Mouse (Mus musculus): ENCODE data around the gene Gm12216. TPM values are rescaled to one million over a fixed set of nuclear protein-coding genes. Genes with fewer than 3 reads are reported as not detected.

Gm12216 gene
- polyA plus RNA-seq, 1 experiment from 2014 or later: 1.0 TPM

DNA sequence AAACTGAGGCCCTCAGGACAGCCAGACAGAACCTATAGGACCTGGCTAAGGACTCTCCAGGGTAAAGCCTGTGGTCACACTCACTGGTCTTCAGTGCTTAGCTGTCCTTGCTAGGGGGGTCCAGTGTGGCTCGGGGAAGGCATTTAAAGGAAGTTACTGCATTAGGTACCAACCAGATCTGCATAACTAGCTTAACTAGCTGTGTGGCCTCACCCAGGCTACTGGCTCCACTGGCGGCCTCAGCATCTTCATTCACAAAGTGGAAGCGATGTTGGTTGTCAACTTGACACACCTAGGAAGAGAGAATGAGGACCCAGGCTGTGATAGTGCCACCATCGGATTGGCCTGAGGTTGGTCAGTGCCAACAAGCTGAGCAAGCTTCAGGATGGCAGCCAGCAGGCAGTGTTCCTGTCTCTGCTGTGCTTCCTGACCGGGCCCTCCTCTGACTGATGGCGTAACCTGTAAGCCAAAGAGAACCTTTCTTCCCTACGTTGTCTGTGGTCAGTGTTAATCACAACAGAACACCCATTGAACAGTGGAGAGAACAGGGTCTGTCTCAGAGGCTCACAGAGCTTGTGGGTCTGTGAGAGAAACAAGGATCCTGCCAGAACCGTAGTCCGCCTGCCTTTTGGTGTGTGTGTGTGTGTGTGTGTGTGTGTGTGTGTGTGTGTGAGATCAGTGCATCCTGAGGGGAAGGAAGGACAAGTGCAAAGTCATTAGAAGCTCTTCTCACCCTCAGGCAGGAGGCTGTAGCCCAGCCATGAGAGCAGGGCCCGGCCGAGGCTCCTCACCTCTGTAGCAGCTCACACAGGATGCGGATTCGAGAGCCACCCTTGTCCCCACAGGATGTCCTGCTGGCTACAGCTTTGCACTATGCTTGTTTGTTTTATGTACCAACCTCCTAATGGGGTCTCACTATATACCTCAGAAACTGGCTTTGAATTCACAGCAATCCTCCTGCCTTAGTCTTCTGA is 72.7 kb downstream of the Gm12216 start:
- H3K4me3 ChIP-seq (ENCODE audit: low read depth, low read length): no peak overlapping the region

DNA sequence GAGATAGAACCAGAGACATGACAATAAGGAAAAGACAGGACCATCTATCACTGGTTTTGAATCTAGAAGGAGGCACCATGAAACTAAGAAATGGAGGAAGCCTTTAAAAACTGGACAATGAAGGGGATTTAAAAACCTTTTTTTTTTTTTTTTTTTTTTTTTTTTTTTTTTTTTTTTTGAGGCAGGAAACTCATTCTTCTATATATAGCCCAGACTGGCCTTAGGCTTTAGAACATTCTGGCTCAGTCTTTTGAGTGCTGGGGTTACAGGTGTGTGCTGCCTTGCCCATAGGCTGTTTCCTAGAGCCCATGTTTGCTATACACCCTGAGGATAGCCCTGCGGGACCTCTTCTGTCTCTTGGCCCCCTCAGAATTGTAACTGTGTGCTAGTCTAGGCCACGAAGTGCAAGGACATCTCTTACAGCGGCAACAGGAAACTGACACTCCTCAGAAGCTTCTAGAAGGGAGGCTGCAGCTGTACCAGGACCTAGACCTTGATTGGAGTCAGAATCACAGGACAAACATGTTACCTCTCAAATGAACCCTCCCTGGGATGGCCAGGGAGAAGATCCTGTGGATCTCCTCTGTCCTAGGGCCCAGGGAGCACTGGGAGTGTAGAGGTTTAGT is 73.6 kb downstream of the Gm12216 start:
- no peaks in the 10 kb centered on the region for H3K4me1 ChIP-seq (ENCODE audit: insufficient read depth)
- DNase-seq: no peak
- TF ChIP-seq CTCF (IDR thresholded peaks at IDR 0.05; ENCODE audit: low read depth): no peak
- ATAC-seq (ENCODE audit: insufficient read depth): no peak
- H3K4me2 ChIP-seq: no peak overlapping the region
- no peaks in the 10 kb centered on the region for H3K9me3 ChIP-seq (ENCODE audit: low read depth, low read length)
- no peak overlapping the region for H3K27ac ChIP-seq (ENCODE audit: low read depth)
- H3K36me3 ChIP-seq (ENCODE audit: insufficient read depth): no peaks in the 10 kb centered on the region
- no peaks in the 10 kb centered on the region for H3K27me3 ChIP-seq (ENCODE audit: insufficient read depth, low read length)
- no peak overlapping the region for H3K4me3 ChIP-seq (ENCODE audit: low read depth, low read length)
- no peak overlapping the region for H3K9ac ChIP-seq
- WGBS: 77% methylated on average over 3 of the region's 3 CpGs

More for the DNA sequence above, 72.7 kb downstream of the Gm12216 start:
- H3K36me3 ChIP-seq (ENCODE audit: insufficient read depth): no peaks in the 10 kb centered on the region
- H3K9me3 ChIP-seq (ENCODE audit: low read depth, low read length): no peaks in the 10 kb centered on the region
- TF ChIP-seq CTCF (IDR thresholded peaks at IDR 0.05; ENCODE audit: low read depth): no peak
- no peak overlapping the region for H3K9ac ChIP-seq
- ATAC-seq (ENCODE audit: insufficient read depth) (no peak), DNase-seq (no peak)
- H3K27me3 ChIP-seq (ENCODE audit: insufficient read depth, low read length): no peaks in the 10 kb centered on the region
- no peaks in the 10 kb centered on the region for H3K4me1 ChIP-seq (ENCODE audit: insufficient read depth)
- H3K4me2 ChIP-seq: no peak overlapping the region
- WGBS: 74% methylated on average over 13 of the region's 13 CpGs
- H3K27ac ChIP-seq (ENCODE audit: low read depth): no peak overlapping the region

DNA sequence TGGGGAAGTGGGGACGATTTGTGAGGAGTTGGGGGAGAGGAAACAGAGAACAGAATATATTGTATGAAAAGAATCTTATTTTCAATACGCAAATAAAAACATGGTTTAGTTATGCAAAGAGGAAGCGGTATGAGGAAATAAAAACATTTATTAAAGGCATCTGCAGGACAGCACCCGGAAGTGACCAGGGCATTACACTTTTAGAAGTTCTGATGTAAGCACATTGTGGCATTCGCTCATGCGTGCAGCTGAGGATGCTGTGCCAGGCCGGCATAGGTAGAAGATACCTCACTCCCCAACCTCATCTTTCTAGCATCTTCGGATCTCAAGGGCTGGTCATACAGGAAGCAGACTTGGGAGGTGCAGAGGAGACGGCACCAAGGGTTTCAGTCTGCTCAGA is 75.8 kb downstream of the Gm12216 start:
- H3K4me1 ChIP-seq (ENCODE audit: insufficient read depth): no peaks in the 10 kb centered on the region
- no peak overlapping the region for H3K4me3 ChIP-seq (ENCODE audit: low read depth, low read length)
- no peaks in the 10 kb centered on the region for H3K27me3 ChIP-seq (ENCODE audit: insufficient read depth, low read length)
- H3K9me3 ChIP-seq (ENCODE audit: low read depth, low read length): no peaks in the 10 kb centered on the region
- ATAC-seq (ENCODE audit: insufficient read depth) (no peak), DNase-seq (no peak)
- 0 out of 2 replicates have a peak, but pooled peaks cover 3% of the 10 kb centered on the region for H3K36me3 ChIP-seq (ENCODE audit: insufficient read depth)
- TF ChIP-seq CTCF (IDR thresholded peaks at IDR 0.05; ENCODE audit: low read depth): no peak
- H3K4me2 ChIP-seq: no peak overlapping the region
- no peak overlapping the region for H3K9ac ChIP-seq
- H3K27ac ChIP-seq (ENCODE audit: low read depth): no peak overlapping the region; the same call in 1 of the 2 replicates
- WGBS: 80% methylated on average over 9 of the region's 9 CpGs

DNA sequence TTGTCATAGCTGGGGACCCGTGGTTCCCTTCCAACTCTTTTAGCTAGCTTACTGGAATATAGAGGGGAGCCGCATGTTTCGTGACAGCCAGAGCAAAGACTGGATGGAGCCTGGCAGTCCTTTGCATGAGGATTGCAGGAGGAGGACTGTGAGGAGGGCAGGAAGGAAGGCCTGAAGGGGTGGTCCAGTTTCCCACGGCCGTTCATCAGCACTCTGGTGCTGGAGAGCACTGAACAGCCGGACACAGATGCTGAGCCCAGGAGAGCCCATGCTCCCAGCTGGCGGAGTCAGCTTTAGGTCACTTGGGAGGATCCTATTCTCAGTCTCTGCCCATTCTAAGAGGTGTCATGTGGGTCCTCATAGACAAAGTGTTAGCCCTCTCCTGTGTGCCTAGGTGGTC is 77.1 kb downstream of the Gm12216 start:
- no peak for ATAC-seq (ENCODE audit: insufficient read depth)
- H3K36me3 ChIP-seq (ENCODE audit: insufficient read depth): peaks cover 7% of the 10 kb centered on the region

DNA sequence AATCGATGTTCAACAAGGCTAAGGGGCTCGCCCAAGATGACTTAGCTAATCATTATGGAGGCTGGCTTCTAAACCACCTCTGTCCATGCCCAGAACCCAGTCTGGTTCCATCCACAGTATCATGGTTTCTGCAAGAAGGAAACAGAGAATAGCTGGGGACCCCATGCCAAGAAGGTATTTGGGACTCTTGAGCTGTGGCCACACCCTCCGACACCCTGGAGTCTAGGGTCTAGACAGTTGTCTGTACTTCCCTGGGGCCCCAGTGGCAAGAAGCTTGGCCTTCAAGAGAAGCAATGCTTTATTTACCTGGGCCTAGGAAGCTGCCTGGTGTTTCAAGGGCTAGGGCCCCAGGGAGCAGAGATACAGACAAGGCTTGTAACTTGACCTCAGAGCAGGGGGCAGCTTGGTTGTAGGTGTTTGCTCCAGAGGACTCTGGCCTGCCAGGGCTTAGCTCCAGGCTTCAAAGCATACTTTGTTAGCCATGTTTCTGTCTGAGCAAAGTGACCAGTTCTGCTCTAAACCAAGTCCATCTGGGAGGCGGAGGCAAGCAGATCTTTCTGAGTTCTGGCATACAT is 77.8 kb downstream of the Gm12216 start:
- 89% methylated on average over 4 of the region's 4 CpGs for WGBS
- ATAC-seq (ENCODE audit: insufficient read depth): no peak
- no peak for TF ChIP-seq CTCF (IDR thresholded peaks at IDR 0.05; ENCODE audit: low read depth)
- Histone ChIP-seq H3K27me3 (ENCODE audit: insufficient read depth, low read length) (no peaks in the 10 kb centered on the region), H3K27ac (ENCODE audit: low read depth) (no peak overlapping the region), H3K9me3 (ENCODE audit: low read depth, low read length) (no peaks in the 10 kb centered on the region), H3K36me3 (ENCODE audit: insufficient read depth) (peaks cover 14% of the 10 kb centered on the region), H3K4me2 (no peak overlapping the region), H3K4me1 (ENCODE audit: insufficient read depth) (no peaks in the 10 kb centered on the region), H3K4me3 (ENCODE audit: low read depth, low read length) (no peak overlapping the region), H3K9ac (no peak overlapping the region)
- DNase-seq: no peak

More for the DNA sequence above, 77.1 kb downstream of the Gm12216 start:
- Histone ChIP-seq H3K4me1 (ENCODE audit: insufficient read depth) (no peaks in the 10 kb centered on the region), H3K27me3 (ENCODE audit: insufficient read depth, low read length) (no peaks in the 10 kb centered on the region), H3K9ac (no peak overlapping the region), H3K9me3 (ENCODE audit: low read depth, low read length) (no peaks in the 10 kb centered on the region), H3K4me3 (ENCODE audit: low read depth, low read length) (no peak overlapping the region), H3K27ac (ENCODE audit: low read depth) (no peak overlapping the region), H3K4me2 (no peak overlapping the region)
- no peak for DNase-seq
- no peak for TF ChIP-seq CTCF (IDR thresholded peaks at IDR 0.05; ENCODE audit: low read depth)
- WGBS: 73% methylated on average over 7 of the region's 7 CpGs

DNA sequence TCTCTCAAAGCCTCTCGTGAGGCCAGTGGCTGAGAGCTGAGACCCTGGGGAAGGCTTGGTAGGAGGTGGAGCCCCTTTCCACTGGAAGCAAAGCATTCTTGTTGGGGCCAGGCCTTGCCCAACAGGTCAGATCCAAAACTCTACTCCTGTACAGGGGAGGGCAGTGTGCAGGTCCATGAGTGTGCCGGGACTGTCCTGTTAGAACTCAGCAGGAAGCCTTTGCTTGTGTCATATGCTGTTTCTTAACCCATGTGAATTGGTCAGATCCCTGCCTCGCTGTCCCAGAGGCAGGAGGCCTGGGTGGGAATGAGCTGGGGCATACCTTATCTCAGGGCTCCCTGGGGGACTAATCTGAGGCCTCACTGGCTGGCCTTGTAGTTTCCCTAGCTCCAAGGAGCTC is 78.8 kb downstream of the Gm12216 start:
- no peak for TF ChIP-seq CTCF (IDR thresholded peaks at IDR 0.05; ENCODE audit: low read depth)
- no peaks in the 10 kb centered on the region for H3K9me3 ChIP-seq (ENCODE audit: low read depth, low read length)
- H3K4me2 ChIP-seq: no peak overlapping the region
- H3K9ac ChIP-seq: no peak overlapping the region
- H3K4me1 ChIP-seq (ENCODE audit: insufficient read depth): no peaks in the 10 kb centered on the region
- no peaks in the 10 kb centered on the region for H3K27me3 ChIP-seq (ENCODE audit: insufficient read depth, low read length)
- no peak overlapping the region for H3K27ac ChIP-seq (ENCODE audit: low read depth)
- WGBS: 69% methylated on average over 3 of the region's 3 CpGs
- ATAC-seq (ENCODE audit: insufficient read depth): no peak
- H3K4me3 ChIP-seq (ENCODE audit: low read depth, low read length): no peak overlapping the region
- H3K36me3 ChIP-seq (ENCODE audit: insufficient read depth): peaks cover 24% of the 10 kb centered on the region
- no peak for DNase-seq

DNA sequence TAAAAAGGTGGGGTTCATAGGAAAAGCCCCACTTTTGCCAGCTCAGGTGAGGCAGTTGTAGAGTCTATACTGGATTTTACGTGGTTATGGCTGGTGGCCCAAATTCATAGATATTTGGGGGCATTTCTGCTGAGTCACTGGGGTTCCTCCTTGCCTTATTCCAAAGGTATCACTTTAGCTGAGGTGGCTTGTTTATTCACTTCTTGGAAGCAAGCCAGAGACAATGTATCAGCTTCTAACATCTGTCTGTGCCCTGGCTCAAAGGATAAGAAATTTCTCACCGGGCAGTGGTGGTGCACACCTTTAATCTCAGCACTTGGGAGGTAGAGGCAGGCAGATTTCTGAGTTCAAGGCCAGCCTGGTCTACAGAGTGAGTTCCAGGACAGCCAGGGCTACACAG is 79.2 kb downstream of the Gm12216 start:
- Histone ChIP-seq H3K4me3 (ENCODE audit: low read depth, low read length) (no peak overlapping the region), H3K9me3 (ENCODE audit: low read depth, low read length) (no peaks in the 10 kb centered on the region), H3K4me2 (no peak overlapping the region), H3K9ac (no peak overlapping the region), H3K27me3 (ENCODE audit: insufficient read depth, low read length) (no peaks in the 10 kb centered on the region), H3K27ac (ENCODE audit: low read depth) (no peak overlapping the region), H3K36me3 (ENCODE audit: insufficient read depth) (peaks cover 28% of the 10 kb centered on the region), H3K4me1 (ENCODE audit: insufficient read depth) (no peaks in the 10 kb centered on the region)
- DNase-seq (no peak), ATAC-seq (ENCODE audit: insufficient read depth) (no peak)
- TF ChIP-seq CTCF (IDR thresholded peaks at IDR 0.05; ENCODE audit: low read depth): no peak
- WGBS: 61% methylated on average over 2 of the region's 2 CpGs

All from lung, embryonic 14.5 days (tissue).